Mouse (Mus musculus) megakaryocyte, embryonic 14.5 days (primary cell): ENCODE measurements around the gene Bpifa3. TPM values are rescaled to one million over a fixed set of nuclear protein-coding genes. Genes with fewer than 3 reads are reported as not detected.

ENCODE experiments used
- H3K27me3 ChIP-seq: replicated peaks from 2 replicates; pipeline ENCODE3; 2012; ENCODE audit warnings: inconsistent platforms
- H3K36me3 ChIP-seq: replicated peaks from 2 replicates; pipeline ENCODE3; 2012; ENCODE audit warnings: low read length, inconsistent platforms, mixed read lengths
- H3K4me1 ChIP-seq: 2 replicates; pipeline ENCODE4 v1.6.1; 2012; ENCODE audit warnings: inconsistent platforms
- H3K4me3 ChIP-seq: replicated peaks from 2 replicates; pipeline ENCODE3; 2012; ENCODE audit warnings: moderate library complexity, mild to moderate bottlenecking, inconsistent platforms
- H3K9me3 ChIP-seq: 2 replicates; pipeline ENCODE4 v1.6.1; 2012; ENCODE audit warnings: inconsistent platforms
- FLI1 ChIP-seq: IDR thresholded peaks from 2 replicates; pipeline ENCODE4 v1.6.1; 2012; ENCODE audit warnings: low read length, inconsistent platforms, mixed read lengths
- GATA1 ChIP-seq: IDR thresholded peaks from 3 replicates; pipeline ENCODE4 v1.6.1; 2012; ENCODE audit warnings: mixed read lengths, low read length, inconsistent platforms, borderline replicate concordance
- polyA plus RNA-seq: library from polyadenylated mRNA; stranded (reverse); fragments of >175 nt; gene quantifications from 2 replicates; pipeline ENCODE4 v1.2.3, GENCODE M21; 2012; ENCODE audit warnings: low replicate concordance; ENCODE audit not compliant: insufficient read depth

Bpifa3 gene
- not detected in 2 replicates for polyA plus RNA-seq

GRCm38 (mm10) chr2:154130120-154130519 is at the start of gene Bpifa3:
TSS of gene Bpifa3 (plus strand) at chr2:154130336.
- H3K27me3 ChIP-seq, result peaks cover under 1% of the 10 kb centered on the region
- H3K4me3 ChIP-seq, result no peak within 1 kb of the TSS
- TF ChIP-seq FLI1 (no peak), GATA1 (no peak)
- H3K4me1 ChIP-seq, result no peaks in the 10 kb centered on the region
- no peaks in the 10 kb centered on the region for H3K36me3 ChIP-seq
- H3K9me3 ChIP-seq, result peaks cover 10% of the 10 kb centered on the region

GRCm38 (mm10) chr2:154097734-154098133 is 32.4 kb upstream of the Bpifa3 start:
- no peaks in the 10 kb centered on the region for H3K36me3 ChIP-seq
- TF ChIP-seq FLI1, result no peak
- no peak for TF ChIP-seq GATA1
- no peaks in the 10 kb centered on the region for H3K4me1 ChIP-seq
- H3K9me3 ChIP-seq, result no peaks in the 10 kb centered on the region
- no peak overlapping the region for H3K4me3 ChIP-seq
- no peaks in the 10 kb centered on the region for H3K27me3 ChIP-seq

GRCm38 (mm10) chr2:154117381-154117780 is 12.8 kb upstream of the Bpifa3 start:
- Histone ChIP-seq H3K27me3 (no peaks in the 10 kb centered on the region), H3K4me1 (no peaks in the 10 kb centered on the region), H3K9me3 (no peaks in the 10 kb centered on the region), H3K4me3 (no peak overlapping the region), H3K36me3 (no peaks in the 10 kb centered on the region)
- TF ChIP-seq GATA1 (no peak), FLI1 (no peak)

- Histone ChIP-seq H3K27me3 (peaks cover 12% of the 10 kb centered on the region), H3K36me3 (no peaks in the 10 kb centered on the region), H3K4me1 (no peaks in the 10 kb centered on the region), H3K9me3 (no peaks in the 10 kb centered on the region), H3K4me3 (no peak within 1 kb of the TSS)
- TF ChIP-seq FLI1 (no peak), GATA1 (no peak)
These were observed 12.4 kb downstream of the Bpifa3 start, which contains the start of gene Bpifa1 for GRCm38 (mm10) chr2:154142580-154142979. TSS of gene Bpifa1 (plus strand) at chr2:154142880.

- peaks cover 9% of the 10 kb centered on the region for H3K27me3 ChIP-seq
- no peak overlapping the region for H3K4me3 ChIP-seq
- no peaks in the 10 kb centered on the region for H3K36me3 ChIP-seq
- no peaks in the 10 kb centered on the region for H3K9me3 ChIP-seq
- no peaks in the 10 kb centered on the region for H3K4me1 ChIP-seq
- no peak for TF ChIP-seq FLI1
These were observed 13.6 kb downstream of the Bpifa3 start for GRCm38 (mm10) chr2:154143735-154144134.

- TF ChIP-seq FLI1 (no peak), GATA1 (no peak)
- H3K27me3 ChIP-seq, result peaks cover 9% of the 10 kb centered on the region
- H3K36me3 ChIP-seq, result no peaks in the 10 kb centered on the region
- H3K4me3 ChIP-seq, result no peak overlapping the region
- no peaks in the 10 kb centered on the region for H3K4me1 ChIP-seq
- H3K9me3 ChIP-seq, result no peaks in the 10 kb centered on the region
These were observed 17.4 kb downstream of the Bpifa3 start for GRCm38 (mm10) chr2:154147496-154147895.

- peaks cover 10% of the 10 kb centered on the region for H3K9me3 ChIP-seq
- H3K4me3 ChIP-seq, result no peak overlapping the region
- H3K36me3 ChIP-seq, result no peaks in the 10 kb centered on the region
- peaks cover 3% of the 10 kb centered on the region for H3K27me3 ChIP-seq
- H3K4me1 ChIP-seq, result no peaks in the 10 kb centered on the region
- TF ChIP-seq GATA1 (no peak), FLI1 (no peak)
These were observed 28.3 kb downstream of the Bpifa3 start for GRCm38 (mm10) chr2:154158433-154158832.

- Histone ChIP-seq H3K36me3 (no peaks in the 10 kb centered on the region), H3K27me3 (peaks cover 4% of the 10 kb centered on the region), H3K9me3 (peaks cover 10% of the 10 kb centered on the region), H3K4me3 (no peak within 1 kb of the TSS), H3K4me1 (no peaks in the 10 kb centered on the region)
- no peak for TF ChIP-seq FLI1
- no peak for TF ChIP-seq GATA1
These were observed 32.2 kb downstream of the Bpifa3 start, which contains the start of gene Bpifa5 for GRCm38 (mm10) chr2:154162307-154162706. TSS of gene Bpifa5 (plus strand) at chr2:154162607.

GRCm38 (mm10) chr2:154163306-154163705 is 33.2 kb downstream of the Bpifa3 start:
- Histone ChIP-seq H3K9me3 (peaks cover 10% of the 10 kb centered on the region), H3K4me3 (no peak overlapping the region), H3K4me1 (no peaks in the 10 kb centered on the region), H3K36me3 (no peaks in the 10 kb centered on the region), H3K27me3 (peaks cover 4% of the 10 kb centered on the region)
- no peak for TF ChIP-seq FLI1
- no peak for TF ChIP-seq GATA1

GRCm38 (mm10) chr2:154169172-154169571 is 39.0 kb downstream of the Bpifa3 start:
- TF ChIP-seq GATA1, result no peak
- TF ChIP-seq FLI1, result no peak
- peaks cover 11% of the 10 kb centered on the region for H3K27me3 ChIP-seq
- no peaks in the 10 kb centered on the region for H3K4me1 ChIP-seq
- H3K9me3 ChIP-seq, result no peaks in the 10 kb centered on the region
- H3K4me3 ChIP-seq, result no peak overlapping the region
- H3K36me3 ChIP-seq, result no peaks in the 10 kb centered on the region

- H3K27me3 ChIP-seq, result peaks cover 11% of the 10 kb centered on the region
- no peaks in the 10 kb centered on the region for H3K36me3 ChIP-seq
- H3K9me3 ChIP-seq, result no peaks in the 10 kb centered on the region
- no peaks in the 10 kb centered on the region for H3K4me1 ChIP-seq
- TF ChIP-seq GATA1 (no peak), FLI1 (no peak)
- H3K4me3 ChIP-seq, result no peak overlapping the region
These were observed 41.5 kb downstream of the Bpifa3 start for GRCm38 (mm10) chr2:154171621-154172020.
